Mouse (Mus musculus): Measurements from ENCODE around the gene Sufu.
A peak's percentile ranks its signal among the peaks of the same experiment; 100 is the strongest.

Sufu gene

GRCm38 (mm10) chr19:46517529-46518351 is 121.0 kb downstream of the Sufu start:
- no peak for DNase-seq

- DNase-seq = peak; percentile 67
Observed at GRCm38 (mm10) chr19:46518352-46518787, 121.7 kb downstream of the Sufu start.

- DNase-seq = no peak
Observed at GRCm38 (mm10) chr19:46518828-46519621, 122.3 kb downstream of the Sufu start.

- no peak for DNase-seq
Observed at GRCm38 (mm10) chr19:46521698-46522097, 125.0 kb downstream of the Sufu start.

GRCm38 (mm10) chr19:46522433-46523044 is 125.8 kb downstream of the Sufu start:
- no peak for DNase-seq

- no peak for DNase-seq
Observed at GRCm38 (mm10) chr19:46523131-46523479, 126.4 kb downstream of the Sufu start.

GRCm38 (mm10) chr19:46523480-46524151 is 126.9 kb downstream of the Sufu start:
- peak; percentile 56 for DNase-seq

- DNase-seq = no peak
Observed at GRCm38 (mm10) chr19:46524152-46524544, 127.5 kb downstream of the Sufu start.

- DNase-seq = peak; percentile 74
Observed at GRCm38 (mm10) chr19:46524601-46525321, 128.1 kb downstream of the Sufu start.

GRCm38 (mm10) chr19:46525691-46526631 is 129.3 kb downstream of the Sufu start:
- DNase-seq = no peak

- DNase-seq = no peak
Observed at GRCm38 (mm10) chr19:46527632-46528528, 131.2 kb downstream of the Sufu start.

- peak; percentile 74 for DNase-seq
Observed at GRCm38 (mm10) chr19:46528529-46529213, 132.0 kb downstream of the Sufu start.

GRCm38 (mm10) chr19:46529601-46530448 is 133.1 kb downstream of the Sufu start:
- DNase-seq = no peak

GRCm38 (mm10) chr19:46530449-46530990 is 133.8 kb downstream of the Sufu start:
- no peak for DNase-seq

GRCm38 (mm10) chr19:46531071-46532030 is 134.7 kb downstream of the Sufu start:
- no peak for DNase-seq

- no peak for DNase-seq
Observed at GRCm38 (mm10) chr19:46532031-46532688, 135.5 kb downstream of the Sufu start.

Measured in lung, postnatal 14 days (tissue).